Mouse (Mus musculus) T-cell, adult 2 months (primary cell): ENCODE results near the gene Edil3.
"Not testable (repeated sequence)": the region's sequence is repeated elsewhere in the genome, so short reads cannot be mapped to it uniquely, and the experiment has no call there.

Source experiments
- DNase-seq: peaks from one replicate; pipeline ENCODE4 v3.0.0; 2022; ENCODE audit warnings: low spot score

Gene Edil3

DNA sequence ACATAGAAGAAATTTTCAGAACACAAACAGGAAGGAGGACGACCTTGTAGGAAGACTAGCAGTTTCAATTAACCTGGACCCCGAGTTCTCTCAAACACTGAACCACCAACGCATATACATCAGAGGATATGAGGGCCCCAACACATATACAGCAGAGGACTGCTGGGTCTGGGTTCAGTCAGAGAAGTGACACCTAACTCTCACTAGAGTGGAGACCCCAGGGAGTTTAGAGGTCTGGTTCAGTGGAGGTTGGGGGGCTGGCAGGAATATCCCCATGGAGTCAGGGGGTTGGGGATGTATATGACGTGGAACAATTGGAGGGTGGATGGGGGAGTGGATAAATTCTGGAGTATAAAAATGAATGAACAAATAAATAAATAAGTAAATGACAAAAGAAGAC lies 151.1 kb downstream of the Edil3 start:
- DNase-seq = no peak

DNA sequence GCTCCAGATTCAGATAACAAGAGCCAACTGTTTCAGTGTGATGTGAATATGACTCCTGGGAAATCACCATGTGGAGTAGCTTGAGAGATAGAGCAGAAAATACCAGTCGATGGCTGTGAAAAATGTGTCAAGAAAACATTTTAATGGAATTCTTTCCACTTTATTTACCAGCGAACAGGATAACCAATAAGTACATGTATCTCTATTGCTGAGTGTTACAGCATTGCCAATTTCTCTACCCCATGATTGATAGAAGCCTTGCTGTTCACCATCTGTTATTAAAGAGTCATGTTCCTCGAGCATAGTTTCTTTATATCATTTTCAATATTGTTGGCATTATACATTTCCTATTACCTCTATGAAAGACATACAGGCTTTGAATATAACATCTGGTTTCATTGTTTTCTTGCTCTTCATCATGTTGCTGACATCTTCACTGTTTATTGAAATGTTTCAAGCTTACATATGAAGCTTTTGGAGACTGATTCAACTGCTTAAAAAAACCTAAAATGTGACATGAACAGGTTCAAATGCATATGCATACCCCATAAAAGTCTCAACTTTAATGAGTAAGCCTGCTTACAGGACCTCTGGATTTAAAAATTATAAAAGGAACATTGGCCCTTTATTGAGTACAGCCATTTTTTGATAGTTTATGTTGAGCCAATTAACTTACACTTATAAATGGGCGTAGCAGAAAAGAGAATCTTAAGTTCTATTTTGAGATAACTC lies 186.6 kb downstream of the Edil3 start:
- DNase-seq = no peak

DNA sequence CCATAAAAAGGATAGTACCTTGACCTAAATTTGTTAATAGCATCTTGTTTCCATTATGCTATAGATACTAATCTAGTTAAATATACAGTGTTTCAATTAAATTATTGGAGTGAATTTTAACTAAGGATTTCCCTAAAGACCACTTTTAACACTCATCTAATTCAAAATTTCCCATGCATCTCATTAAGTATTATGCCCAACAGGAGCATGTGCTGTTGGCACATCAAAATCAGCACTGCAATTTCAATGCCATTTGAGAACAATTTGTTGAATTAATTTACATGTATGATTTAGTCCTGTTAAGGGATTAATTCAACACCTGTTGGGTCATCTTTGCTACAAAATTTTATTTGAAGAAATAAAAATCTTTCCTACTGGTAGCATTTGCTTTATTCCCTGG lies 191.2 kb downstream of the Edil3 start:
- DNase-seq = no peak

DNA sequence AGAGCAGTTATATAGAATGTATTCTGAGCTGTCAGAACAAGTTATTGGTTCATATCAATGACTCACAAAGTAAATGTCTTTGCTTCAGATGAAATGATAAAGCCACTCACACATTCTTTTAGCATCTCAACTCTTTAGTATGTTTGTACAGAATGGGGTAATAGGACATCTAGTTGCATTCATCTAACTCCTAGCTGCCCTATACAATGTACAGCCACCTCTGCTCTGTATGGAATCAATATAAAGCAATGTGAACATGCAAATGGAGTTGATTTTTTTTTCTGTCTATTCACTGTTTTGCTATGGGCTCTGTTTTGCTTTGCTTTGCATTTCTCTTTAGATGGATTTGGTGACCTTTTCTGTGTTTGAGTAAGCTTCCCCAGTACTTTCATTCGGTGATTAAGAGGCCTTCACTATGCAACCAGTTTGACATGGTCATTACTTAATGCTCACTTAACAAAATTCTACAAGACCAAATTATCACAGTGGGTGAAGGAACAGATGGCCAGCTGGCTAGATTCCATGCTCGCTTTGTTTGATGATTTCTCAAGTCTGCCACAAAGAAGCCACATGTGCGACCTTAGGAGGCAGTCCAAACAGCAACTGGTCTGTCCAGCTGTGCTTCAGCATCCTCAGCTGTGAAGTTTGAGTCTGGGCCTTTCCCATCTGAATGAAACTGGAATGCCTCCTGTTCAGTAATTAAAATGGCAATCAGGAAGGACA lies 208.7 kb downstream of the Edil3 start:
- DNase-seq = no peak

DNA sequence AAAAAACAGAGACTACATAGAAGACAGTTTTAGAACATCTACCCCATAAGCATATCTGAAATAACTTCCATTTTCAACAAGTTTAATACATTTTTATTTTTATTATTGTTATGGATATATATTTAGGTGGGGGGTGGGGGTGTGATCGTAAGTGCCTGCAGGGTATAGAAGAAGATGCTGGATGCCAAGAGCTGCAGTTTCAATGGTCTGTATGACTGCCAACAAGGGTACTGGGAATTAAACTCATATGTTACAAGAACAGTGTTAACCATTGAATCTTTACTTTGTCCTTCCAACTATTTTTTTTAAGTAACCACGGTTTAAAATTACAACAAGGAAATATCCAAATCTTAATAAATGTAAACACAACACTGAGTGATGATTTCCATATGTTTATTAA lies 214.4 kb downstream of the Edil3 start:
- DNase-seq = no peak

DNA sequence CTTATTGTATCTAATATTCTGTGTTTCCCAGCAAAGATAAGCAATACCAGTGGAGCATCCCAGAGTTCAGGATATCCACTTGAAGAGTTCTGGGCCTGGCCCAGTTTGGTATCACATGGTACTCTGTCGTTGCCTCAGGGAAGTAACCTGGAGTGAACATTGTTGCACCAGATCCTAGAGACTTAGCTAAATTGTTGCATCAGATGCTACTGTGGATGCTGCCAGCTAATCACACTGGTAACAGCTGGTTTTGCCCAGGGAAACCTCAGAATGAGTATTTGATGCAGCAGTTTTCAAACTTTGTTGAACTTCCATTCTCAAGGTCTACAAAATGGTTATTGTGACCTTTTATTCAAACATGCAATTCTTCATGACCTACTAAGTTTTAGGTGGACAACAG lies 220.2 kb downstream of the Edil3 start:
- no peak for DNase-seq

DNA sequence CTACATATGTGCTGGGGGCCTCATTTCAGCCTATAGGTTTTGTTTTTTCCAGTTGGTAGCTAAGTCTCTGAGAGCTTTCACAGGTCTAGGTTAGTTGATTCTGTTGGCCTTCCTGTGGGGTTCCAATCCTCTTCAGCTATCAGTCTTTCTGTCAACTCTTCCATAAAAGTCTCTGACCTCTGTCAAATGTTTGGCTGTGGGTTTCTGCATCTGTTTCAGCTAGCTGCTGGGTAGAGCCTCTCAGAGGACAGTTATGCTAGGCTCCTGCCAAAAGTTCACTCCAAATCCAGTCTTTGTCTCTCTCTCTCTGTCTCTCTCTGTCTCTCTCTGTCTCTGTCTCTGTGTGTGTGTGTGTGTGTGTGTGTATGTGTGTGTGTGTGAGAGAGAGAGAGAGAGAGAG lies 248.9 kb downstream of the Edil3 start:
- DNase-seq = not testable (repeated sequence)

DNA sequence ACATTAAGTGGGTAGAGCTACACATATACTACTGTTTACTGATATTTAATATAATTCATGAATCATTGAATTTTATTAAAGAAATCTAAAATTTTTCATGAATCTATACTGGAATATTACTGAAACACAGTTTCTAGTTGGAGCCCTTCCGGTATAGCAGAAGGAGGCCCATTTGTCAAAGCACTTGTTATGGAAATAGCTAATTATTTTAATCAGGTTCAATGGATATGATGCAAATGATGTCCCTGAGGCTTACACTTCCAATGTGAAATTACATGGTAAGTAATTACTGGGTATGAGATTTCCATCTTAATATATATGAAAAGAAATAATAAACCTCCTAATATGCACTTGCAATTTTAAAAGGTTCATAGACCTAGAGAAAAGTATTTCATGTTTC lies 254.9 kb downstream of the Edil3 start:
- no peak for DNase-seq

DNA sequence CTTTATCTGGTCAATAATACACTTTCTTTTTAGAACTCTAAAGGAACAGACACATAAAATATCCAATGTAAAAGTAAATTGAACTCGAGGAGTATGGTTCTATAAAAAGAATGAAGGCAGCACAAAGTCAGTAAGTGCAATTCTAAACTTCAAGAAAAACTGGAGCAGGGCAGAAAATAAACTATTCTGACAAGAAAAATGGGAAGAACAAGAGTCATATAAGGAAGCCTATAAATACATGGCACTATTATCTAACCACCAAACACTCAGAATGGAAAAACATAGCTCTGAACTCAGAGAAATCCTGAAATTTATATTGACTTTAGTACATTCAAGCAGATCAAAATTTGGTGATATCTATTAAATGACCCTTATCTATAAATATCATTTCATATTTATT lies 284.6 kb downstream of the Edil3 start:
- DNase-seq = no peak

DNA sequence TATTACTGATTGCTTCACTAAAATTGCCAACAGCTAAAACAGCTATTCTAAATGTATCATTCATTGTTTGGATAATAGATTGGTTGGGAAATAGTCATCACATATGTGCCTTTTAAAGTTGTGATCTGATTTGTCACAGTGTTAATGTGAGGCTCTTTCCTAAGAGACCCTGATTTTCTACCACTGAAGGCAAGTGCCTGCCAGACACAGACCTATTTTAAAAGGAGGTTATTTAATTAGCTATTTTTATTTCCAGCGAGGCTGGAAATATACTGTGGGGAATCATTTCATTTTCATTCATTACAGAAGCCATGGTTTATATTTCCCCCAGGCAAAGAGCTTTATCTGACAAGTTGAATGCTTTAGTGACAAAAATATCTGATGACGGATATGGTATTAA lies 296.3 kb downstream of the Edil3 start:
- no peak for DNase-seq

DNA sequence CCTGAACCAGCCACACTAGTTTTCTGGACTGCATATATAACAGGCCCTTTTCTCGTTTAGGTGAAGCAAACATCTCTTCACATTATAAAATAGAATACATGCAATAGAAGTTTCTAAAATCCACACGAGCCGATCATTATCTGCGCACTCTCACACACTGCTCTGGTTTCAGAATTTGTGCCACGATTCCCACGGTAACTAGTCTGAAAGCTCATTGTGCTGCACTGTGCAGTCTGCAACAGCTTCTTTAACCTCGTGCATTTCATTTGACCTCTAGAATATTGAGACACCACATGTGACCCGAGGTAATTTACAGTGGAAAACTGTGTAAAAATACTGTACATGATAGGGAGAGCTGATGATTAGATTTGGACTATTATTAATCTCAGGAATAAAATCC lies 298.5 kb downstream of the Edil3 start:
- no peak for DNase-seq

DNA sequence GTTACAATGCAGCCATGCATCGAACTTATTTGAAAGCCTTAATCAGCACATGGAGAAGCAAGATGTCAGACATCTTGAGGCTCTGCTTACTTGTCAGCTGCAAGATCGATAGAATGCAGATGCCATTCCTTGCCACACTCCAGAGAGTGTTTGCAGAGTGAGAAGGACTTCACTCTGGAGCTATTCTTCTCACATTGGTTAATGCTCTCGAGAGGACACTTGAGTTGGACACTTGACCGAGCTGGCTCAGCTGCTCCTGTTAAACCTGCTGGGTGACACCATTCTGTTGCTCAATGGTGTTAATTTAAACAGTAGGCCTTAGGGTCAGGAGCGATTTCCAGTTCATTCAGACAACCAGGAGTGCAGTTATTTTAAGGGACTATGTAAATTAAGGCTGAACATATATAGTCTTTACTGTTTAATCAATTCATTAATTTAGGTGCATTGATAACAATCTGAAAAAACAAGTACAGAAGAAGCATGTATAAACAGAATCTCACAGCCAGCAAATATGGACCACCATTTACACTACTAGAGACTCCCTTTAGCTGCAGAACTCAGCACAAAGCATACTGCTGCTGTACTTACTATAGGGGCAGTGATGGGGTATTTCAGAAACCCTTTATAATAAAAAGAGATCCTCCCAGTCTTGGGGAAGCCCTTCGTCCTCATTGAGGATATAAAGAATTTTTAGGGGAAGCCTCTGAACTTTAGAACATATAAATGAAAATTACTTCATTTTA lies 301.4 kb downstream of the Edil3 start:
- DNase-seq = no peak

DNA sequence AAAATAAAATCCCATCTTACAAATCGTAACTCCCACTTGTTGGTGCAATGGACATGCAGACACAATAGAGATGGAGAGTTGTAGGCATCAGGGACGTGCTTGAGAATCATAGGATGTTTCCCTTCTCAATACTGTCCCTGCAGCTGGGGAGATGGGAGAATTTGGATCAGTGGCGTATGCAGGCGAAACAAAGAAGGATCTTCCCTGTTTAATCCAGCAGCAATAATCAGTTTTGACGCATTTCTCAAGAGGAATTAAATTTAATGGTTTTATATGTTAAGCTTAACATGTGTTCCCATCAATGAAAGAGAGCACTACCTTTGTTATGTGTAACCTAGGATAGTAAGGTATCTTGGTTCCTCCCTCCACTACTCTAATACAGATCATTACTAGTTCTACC lies 302.1 kb downstream of the Edil3 start:
- no peak for DNase-seq

DNA sequence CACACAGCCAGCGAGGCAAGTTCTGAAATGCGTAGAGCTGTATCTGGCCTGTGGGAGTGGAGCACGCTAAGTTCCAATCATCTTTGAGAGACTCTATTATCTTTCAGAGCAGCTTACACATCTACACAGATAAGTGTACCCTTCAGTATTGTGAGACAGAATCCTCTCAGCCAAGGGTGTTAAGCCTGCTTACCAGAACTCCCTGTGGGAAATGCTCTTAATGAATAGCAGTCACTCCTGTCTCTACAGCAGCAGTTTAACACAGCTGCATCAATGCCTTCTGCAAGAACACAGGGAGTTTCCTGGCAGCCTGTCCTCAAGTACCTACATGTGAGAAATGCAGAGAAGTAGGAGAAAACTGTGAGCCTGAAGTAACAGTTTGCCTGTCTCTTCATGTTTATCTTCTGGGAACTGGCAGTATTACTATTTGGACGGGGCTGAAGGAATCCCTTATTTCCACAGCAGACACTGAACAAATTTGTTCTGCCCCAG lies 324.8 kb downstream of the Edil3 start:
- DNase-seq = no peak

DNA sequence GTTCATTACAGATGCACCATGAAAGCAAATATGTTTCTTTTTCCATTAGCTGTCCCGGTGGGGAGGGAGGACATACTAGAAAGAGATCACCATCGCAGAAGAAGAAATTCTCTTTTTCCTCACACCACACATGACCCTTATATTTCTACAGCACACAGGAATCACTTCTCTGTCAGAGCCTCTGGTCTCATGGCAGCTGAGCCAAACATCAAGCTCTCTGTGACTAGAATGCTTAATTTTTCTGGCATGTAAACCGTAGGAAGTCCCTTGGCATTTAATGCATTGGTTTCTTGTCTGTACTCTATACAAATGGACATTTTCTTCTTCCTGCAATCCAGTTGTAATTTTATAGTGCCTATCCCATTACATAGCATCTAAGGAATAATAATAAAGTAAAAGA lies 330.6 kb downstream of the Edil3 start:
- no peak for DNase-seq

DNA sequence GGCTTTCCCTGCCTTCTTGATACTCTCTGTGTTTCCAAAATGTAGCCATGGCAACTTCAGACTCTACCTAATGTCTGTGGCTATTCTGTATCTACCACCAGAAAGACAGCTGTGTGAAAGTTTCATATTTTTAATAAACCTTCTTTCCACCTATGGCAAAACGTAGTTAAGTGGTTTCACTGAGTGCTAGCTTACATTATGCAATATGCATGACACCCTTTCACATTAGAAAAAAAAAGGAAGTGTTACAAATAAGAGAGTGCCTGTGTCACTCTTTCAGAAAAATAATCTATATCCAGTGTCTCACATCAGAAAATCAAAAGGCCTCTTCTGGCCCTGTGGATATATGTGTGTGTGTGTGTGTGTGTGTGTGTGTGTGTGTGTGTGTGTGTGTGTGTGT lies 346.7 kb downstream of the Edil3 start:
- no peak for DNase-seq

DNA sequence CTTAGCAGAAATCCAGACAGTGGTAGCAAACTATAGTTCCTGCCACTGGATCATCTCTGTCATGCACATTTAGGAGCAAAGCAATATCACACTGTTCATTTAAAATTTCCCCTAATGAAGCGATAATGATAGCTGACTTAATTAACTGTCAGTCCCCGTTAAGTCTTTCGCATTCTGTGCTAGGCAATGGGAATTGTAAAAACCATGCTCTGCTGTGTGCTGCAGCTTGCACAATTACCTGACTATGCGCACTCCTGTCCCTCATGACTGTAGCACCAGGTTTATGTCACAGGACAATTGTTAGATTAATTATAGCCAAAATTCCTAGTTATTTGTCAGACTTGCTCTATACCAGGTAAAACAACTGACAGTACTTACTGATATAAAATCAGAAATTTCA lies 348.8 kb downstream of the Edil3 start:
- no peak for DNase-seq

DNA sequence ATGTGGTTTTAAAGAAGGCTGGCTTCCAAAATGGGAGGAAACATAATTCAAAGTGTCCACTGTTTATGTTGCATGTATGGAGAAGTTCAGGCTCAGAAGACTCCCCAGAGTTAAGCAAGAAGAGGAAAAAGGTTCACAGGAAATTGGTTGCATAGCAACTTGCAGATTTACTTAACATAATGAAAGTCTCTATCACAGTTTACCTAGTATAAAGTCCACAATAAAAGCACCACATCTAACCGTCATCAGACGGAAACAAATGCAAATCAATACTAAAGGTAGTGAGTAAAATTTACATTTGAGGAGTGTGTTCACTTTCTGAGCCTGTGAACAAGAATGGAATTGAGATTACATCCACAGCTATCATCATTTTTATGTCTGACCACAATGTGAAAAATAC lies 353.9 kb downstream of the Edil3 start:
- no peak for DNase-seq

DNA sequence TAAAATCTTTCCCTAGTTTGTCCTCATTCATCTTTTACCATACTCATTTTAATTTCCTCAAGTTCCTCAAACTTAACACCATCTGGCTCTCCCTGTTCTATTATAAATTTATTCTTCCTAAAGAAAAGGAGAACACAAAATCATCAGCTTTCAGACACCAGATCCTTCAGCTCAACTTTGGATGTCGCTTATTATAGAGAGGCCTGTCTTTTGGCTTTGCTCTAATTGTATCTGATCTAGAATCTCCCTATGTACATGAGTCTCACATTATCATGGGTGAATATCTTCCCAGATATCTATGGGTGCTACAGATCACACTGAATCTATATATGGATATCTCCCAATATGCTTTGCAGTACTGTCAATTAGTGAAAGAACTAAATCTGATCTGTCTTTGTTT lies 367.8 kb downstream of the Edil3 start:
- DNase-seq = no peak

DNA sequence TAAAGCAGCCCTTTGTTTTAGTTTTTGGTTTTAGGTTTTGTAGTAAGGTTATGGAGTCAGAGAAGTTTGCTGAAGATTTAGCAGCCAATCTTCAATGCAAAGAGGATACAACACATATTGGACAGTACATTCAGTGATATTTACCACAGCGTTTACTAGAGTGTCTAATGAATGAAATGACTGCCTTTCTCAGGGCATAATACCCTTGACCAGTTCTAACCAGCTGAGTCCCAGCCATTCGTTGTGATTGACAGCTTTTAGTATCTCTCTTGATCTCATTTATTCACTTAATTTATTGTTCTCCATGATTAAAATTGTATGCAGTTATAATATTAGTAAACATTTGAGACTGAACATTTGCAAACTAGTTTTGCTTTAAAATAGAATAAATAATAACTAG lies 375.7 kb downstream of the Edil3 start:
- no peak for DNase-seq

DNA sequence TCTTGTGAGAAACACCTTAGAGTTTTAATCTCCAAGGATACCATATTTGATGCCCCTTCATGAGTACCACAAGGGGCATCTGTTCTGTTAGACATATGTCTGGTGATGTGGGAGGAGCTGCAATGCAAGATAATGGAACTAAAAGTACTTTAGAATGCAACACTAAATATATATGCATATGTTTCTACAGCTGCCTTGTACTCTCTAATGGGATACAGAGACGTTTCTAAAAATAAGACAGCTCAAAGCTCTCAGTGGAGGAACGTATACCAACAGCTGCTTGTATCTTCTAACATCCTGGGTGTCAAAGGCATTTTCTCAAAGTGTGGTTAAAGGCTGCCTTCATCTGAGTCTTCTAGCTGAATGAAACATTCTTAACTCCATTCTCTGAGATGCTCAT lies 378.0 kb downstream of the Edil3 start:
- no peak for DNase-seq

DNA sequence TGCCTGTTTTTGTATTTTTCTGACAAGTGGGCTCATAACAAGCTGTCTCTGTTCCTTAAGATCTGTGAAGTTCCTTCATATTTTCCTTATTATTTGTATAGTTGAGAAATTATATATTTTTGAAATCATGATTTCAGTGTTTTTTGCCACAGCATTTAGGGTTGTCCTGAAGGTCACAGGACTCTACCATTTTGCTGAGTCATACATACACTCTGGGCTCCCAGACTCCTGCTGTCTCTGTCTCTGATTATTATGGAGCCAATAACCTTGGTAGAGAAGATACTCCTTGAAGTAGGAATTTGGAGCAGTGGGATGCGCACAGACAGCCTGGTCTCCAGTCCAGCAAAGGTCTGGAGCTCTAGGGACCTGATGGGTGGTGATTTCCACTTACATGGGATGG lies 416.8 kb downstream of the Edil3 start:
- DNase-seq = no peak

DNA sequence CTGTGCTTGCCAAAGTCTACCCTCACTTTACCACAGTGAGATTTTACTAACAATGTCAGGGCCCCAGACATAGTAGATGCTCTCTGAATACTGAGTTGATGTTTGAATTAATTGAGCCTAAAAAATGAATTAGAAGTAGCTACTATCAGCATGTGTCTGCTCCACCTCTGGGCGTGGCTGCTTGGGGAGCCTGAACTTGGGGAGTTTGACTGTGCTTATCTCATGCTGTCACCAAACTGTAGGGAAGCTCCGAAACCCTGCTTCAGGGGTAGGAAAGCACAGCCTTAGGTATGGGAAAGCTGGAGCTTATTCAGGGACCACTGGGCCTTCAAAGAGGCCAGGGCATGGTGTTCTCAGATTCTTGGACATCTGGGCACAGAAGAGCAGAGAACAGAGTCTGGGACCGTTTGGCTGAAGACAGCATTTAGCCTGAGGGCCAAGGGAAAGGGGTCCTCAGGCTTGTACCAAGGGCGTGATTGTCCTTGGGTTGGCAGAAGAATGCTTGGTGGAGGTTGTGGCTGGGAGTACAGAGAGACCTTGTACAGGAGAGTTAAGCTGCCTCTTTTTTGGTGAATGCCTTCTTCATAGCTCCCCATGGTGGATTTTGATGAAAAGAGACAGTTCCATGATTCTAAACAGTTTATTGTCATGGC lies 432.8 kb downstream of the Edil3 start:
- no peak for DNase-seq
